Mouse (Mus musculus) liver, embryonic 14.5 days (tissue): ENCODE data around the gene Clrn3. TPM values are rescaled to one million over a fixed set of nuclear protein-coding genes. Genes with fewer than 3 reads are reported as not detected.
A peak's percentile ranks its signal among the peaks of the same experiment; 100 is the strongest.

ENCODE experiments used
- ATAC-seq: fragments of 200-750 bp; cut with Nextera tagmentation; 2 replicates; pipeline ENCODE4 v1.8.0; 2017; ENCODE audit warnings: moderate number of reproducible peaks, mild to moderate bottlenecking, moderate library complexity; ENCODE audit not compliant: insufficient read depth
- DNase-seq, 3 experiments: peaks; one replicate each; pipeline ENCODE4 v3.0.0-alpha.2; 2012 to 2013; ENCODE audit warnings: low read depth in 3 of 3, low spot score in 3 of 3
- H3K27ac ChIP-seq: fragments of 300-500 bp; sonication (generic); 2 replicates; pipeline ENCODE4 v1.5.1; 2014; ENCODE audit warnings: moderate library complexity, mild to moderate bottlenecking, control low read depth, inconsistent platforms
- H3K27me3 ChIP-seq: fragments of 300-500 bp; sonication (generic); 2 replicates; pipeline ENCODE4 v1.6.1; 2014; ENCODE audit warnings: mild to moderate bottlenecking, low read length, moderate library complexity; ENCODE audit not compliant: control insufficient read depth, insufficient read depth
- H3K36me3 ChIP-seq: fragments of 300-500 bp; sonication (generic); replicated peaks from 2 replicates; pipeline ENCODE4 v1.6.1; 2014; ENCODE audit warnings: low read depth; ENCODE audit not compliant: control insufficient read depth, insufficient read depth
- H3K4me1 ChIP-seq, 2 experiments: fragments of 200-500 bp in 1 of 2; fragments of 300-500 bp in 1 of 2; sonication (generic) in 1 of 2; replicated peaks; 2 replicates each; pipeline ENCODE4 v1.6.1; 2012 to 2014; ENCODE audit warnings: antibody characterized with exemption in 1 of 2, inconsistent platforms in 1 of 2, low read length in 1 of 2; ENCODE audit not compliant: control insufficient read depth in 2 of 2, insufficient read depth in 2 of 2
- H3K4me2 ChIP-seq: fragments of 300-500 bp; sonication (generic); 2 replicates; pipeline ENCODE4 v1.6.1; 2014; ENCODE audit warnings: low read depth, mild to moderate bottlenecking, control low read depth, moderate library complexity
- H3K4me3 ChIP-seq, 2 experiments: fragments of 200-500 bp in 1 of 2; fragments of 300-500 bp in 1 of 2; sonication (generic) in 1 of 2; 2 replicates each; pipeline ENCODE4 v1.5.1; 2012 to 2014; ENCODE audit warnings: low read depth in 2 of 2, low read length in 2 of 2, mild to moderate bottlenecking in 2 of 2, control low read depth in 1 of 2, inconsistent platforms in 1 of 2, moderate library complexity in 1 of 2; ENCODE audit not compliant: insufficient read depth in 1 of 2
- H3K9ac ChIP-seq: fragments of 300-500 bp; sonication (generic); replicated peaks from 2 replicates; pipeline ENCODE4 v1.6.1; 2014; ENCODE audit warnings: mild to moderate bottlenecking, control low read depth, moderate library complexity
- H3K9me3 ChIP-seq: fragments of 300-500 bp; sonication (generic); 2 replicates; pipeline ENCODE4 v1.6.1; 2016; ENCODE audit warnings: low read length, mixed read lengths; ENCODE audit not compliant: control insufficient read depth
- CTCF ChIP-seq: IDR thresholded peaks from 2 replicates; pipeline ENCODE4 v1.5.1; 2016; ENCODE audit warnings: antibody characterized with exemption, low read depth, control low read depth
- EP300 ChIP-seq: IDR thresholded peaks from 2 replicates; pipeline ENCODE4 v1.6.1; 2016; ENCODE audit warnings: antibody characterized with exemption, low read depth
- WGBS: fragments of 180-500 bp; shearing (Covaris S2); extraction: QIAGEN DNeasy Blood & Tissue Kit; methylation state at CpG from one replicate; pipeline ENCODE4 v1.1.7; 2014; ENCODE audit not compliant: insufficient replicate concordance; 5-methylcytosine and 5-hydroxymethylcytosine counted together
- polyA plus RNA-seq, 2 experiments: library from polyadenylated mRNA; depleted of rRNA in 1 of 2; stranded (reverse) in 1 of 2; unstranded in 1 of 2; fragments of >200 nt; fragmentation: Nextera tagmentation in 1 of 2; extraction: Ambion mirVana in 1 of 2; gene quantifications; 2 replicates each; pipeline versions ENCODE4 v1.2.1 to v1.2.3; 2012 to 2014

Clrn3 gene
- polyA plus RNA-seq, 2 experiments: not detected

DNA sequence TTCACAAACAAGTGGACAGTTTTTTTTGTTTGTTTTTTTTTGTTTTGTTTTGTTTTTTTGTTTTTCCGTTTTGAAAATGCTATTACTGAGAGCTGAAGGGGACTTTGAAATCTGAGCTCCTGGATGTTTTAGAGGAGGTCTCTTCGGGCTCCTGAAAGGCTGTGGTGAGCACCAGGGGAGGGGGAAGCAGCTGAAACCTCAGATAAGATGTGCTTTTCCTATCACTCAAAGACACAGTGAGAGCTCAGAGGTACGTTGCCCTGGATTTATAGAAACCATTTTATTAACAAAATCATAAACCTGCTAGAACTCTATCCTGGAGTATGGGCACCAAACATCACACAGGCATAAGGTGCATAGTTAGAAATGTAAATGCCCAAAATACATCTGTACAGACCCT lies 1.3 kb downstream of the Clrn3 start:
- DNase-seq (no peak), ATAC-seq (no peak)
- 7% methylated on average over 3 of the region's 3 CpGs for WGBS
- Histone ChIP-seq H3K27me3 (no peaks in the 10 kb centered on the region), H3K9me3 (no peaks in the 10 kb centered on the region), H3K4me2 (no peak overlapping the region), H3K4me1 (peaks cover 0 to under 1% of the 10 kb centered on the region in 2 experiments; a peak in 1 of 4 replicates), H3K27ac (no peak overlapping the region), H3K4me3 (no peak overlapping the region), H3K9ac (no peak overlapping the region), H3K36me3 (no peaks in the 10 kb centered on the region)
- TF ChIP-seq CTCF (no peak), EP300 (no peak)

DNA sequence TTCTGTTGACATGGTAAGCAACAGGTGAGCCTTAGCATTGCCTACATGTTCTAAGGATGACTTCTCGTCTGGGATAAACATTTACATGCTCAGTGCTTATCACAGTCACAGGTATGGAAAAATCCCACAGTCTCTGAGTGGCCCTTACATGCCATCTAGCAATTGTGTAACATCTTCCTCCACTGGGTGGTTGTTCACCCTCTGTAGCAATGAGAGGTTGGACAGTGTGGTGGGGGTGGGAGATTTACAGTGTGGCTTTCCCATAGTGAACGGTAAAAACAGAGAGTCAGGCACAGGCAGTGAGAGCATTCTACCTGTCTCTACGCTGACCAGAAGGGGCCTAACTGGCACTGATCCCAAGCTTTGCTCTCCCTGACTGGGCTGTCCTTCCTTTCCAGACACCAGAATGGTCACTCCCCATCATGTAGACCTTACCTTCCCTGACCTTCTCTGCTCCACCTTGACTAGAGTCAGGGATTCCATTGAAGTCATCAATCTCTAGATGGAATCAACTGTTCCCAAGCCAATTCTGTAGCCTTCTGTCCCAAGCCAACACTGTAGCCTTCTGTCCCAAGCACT lies 1.8 kb downstream of the Clrn3 start:
- ATAC-seq (no peak), DNase-seq (no peak)
- Histone ChIP-seq H3K36me3 (no peaks in the 10 kb centered on the region), H3K27ac (no peak overlapping the region), H3K4me3 (no peak overlapping the region), H3K9ac (no peak overlapping the region), H3K4me2 (no peak overlapping the region), H3K9me3 (no peaks in the 10 kb centered on the region), H3K27me3 (no peaks in the 10 kb centered on the region), H3K4me1 (peaks cover 0 to 5% of the 10 kb centered on the region in 2 experiments; a peak in 2 of 4 replicates)
- TF ChIP-seq EP300 (no peak), CTCF (no peak)
- WGBS: 27% methylated on average over 3 of the region's 3 CpGs

DNA sequence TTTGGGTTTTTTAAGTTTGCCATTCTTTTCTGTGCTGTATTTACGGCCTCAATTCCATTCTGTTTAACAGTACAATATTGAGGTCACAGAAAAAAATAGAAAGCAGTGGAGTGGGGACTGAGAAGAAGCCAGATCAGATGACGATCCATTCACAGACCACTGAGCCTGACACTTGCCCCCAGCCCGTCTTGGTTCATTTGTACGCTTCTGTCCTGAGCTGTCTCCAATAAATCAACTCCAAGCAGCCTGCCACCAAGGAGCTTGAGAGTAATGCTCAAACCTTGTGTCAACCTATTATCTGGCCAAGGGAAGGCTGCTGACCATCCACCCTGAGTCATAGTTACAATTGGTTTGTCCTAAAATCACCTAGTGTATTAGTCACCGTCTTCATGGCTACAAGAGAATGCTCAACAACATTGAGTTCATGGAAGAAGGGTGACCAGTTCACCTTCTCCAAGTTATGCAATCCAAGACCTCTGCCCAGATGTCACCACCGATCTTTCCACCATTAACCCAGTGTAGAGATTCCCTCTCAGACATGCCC lies 4.0 kb downstream of the Clrn3 start:
- DNase-seq (no peak), ATAC-seq (no peak)
- Histone ChIP-seq H3K9me3 (no peaks in the 10 kb centered on the region), H3K36me3 (no peaks in the 10 kb centered on the region), H3K27me3 (no peaks in the 10 kb centered on the region), H3K4me2 (no peak overlapping the region), H3K27ac (no peak overlapping the region), H3K4me3 (no peak overlapping the region), H3K4me1 (peaks cover 0 to 8% of the 10 kb centered on the region in 2 experiments; a peak in 2 of 4 replicates), H3K9ac (no peak overlapping the region)
- no peak for TF ChIP-seq EP300
- no peak for TF ChIP-seq CTCF
- WGBS: 68% methylated on average over 6 of the region's 6 CpGs

DNA sequence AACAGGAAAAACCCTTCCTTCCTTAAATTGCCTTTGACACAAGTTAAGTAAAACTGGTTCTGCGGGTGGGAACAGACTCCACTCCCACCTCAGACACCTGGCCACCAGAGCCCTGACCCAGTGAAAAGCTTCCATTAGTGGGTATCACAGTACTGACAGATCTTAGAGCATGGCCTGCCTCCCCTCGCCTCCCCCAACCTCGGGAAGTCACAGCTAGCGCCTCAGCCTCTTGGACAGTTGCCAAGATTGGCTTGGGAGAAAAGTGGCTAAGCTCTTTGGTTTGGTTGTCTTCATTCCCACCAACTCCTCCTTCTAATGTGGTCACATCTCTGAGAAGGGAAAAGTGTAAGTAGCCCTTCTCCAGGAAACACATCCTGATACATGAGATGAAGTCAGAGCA lies 4.5 kb downstream of the Clrn3 start:
- ATAC-seq (no peak), DNase-seq (no peak)
- Histone ChIP-seq H3K9me3 (no peaks in the 10 kb centered on the region), H3K36me3 (no peaks in the 10 kb centered on the region), H3K27ac (no peak overlapping the region), H3K4me2 (no peak overlapping the region), H3K4me1 (peaks cover 0 to 8% of the 10 kb centered on the region in 2 experiments; a peak in 2 of 4 replicates), H3K9ac (no peak overlapping the region), H3K27me3 (no peaks in the 10 kb centered on the region), H3K4me3 (no peak overlapping the region)
- 26% methylated on average over 4 of the region's 4 CpGs for WGBS
- no peak for TF ChIP-seq EP300
- no peak for TF ChIP-seq CTCF

DNA sequence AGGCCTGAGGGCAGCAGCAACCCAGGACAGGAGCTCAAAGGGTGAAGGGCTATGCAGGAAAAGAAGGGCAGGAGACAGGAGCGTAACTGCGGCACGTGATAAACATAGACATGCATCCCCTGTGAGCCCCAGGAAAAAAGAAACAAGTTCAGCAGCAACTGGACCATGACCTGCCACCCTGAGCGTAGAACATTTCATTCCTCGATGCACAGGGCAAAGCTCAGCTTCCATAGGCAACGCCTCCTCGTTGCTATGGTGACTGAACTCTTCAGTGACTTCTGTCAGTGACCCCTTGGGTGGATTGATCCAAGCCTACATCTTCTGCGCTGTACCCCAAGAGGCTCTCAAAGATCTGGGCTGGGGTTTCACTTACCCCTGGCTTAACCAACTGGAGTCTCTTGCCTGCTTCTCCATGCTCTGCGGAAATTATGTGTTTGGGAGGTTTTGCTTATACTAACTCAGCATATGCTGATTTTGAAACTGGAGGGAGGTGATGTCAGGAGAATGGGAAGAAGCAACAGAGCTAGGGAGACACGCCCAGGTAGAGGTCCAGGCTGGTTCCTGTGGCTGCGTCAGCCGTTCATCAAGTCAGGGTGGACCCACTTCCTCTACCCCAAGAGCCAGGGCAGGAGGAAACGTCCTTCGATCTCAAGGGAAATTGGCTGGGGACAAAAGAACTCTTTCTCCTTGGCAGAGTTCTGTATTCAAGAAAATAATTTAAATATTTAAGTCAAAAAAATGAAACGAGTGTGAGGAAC lies 6.5 kb downstream of the Clrn3 start:
- WGBS: 44% methylated on average over 15 of the region's 15 CpGs
- no peak overlapping the region for H3K9ac ChIP-seq
- no peaks in the 10 kb centered on the region for H3K9me3 ChIP-seq
- TF ChIP-seq CTCF (no peak), EP300 (no peak)
- ATAC-seq (0 out of 2 replicates have a peak, but pooled peaks have one; percentile 18), DNase-seq (no peak)
- H3K36me3 ChIP-seq: no peaks in the 10 kb centered on the region
- H3K4me1 ChIP-seq: peaks cover 0 to 8% of the 10 kb centered on the region in 2 experiments; a peak in 2 of 4 replicates
- H3K4me3 ChIP-seq: no peak overlapping the region
- H3K27ac ChIP-seq: no peak overlapping the region
- H3K27me3 ChIP-seq: no peaks in the 10 kb centered on the region
- no peak overlapping the region for H3K4me2 ChIP-seq
